Mouse (Mus musculus): ENCODE data around the gene Abca9. TPM values are rescaled to one million over a fixed set of nuclear protein-coding genes. Genes with fewer than 3 reads are reported as not detected.

Gene Abca9
- polyA plus RNA-seq, 1 experiment from 2014 or later = 4.2 TPM

DNA sequence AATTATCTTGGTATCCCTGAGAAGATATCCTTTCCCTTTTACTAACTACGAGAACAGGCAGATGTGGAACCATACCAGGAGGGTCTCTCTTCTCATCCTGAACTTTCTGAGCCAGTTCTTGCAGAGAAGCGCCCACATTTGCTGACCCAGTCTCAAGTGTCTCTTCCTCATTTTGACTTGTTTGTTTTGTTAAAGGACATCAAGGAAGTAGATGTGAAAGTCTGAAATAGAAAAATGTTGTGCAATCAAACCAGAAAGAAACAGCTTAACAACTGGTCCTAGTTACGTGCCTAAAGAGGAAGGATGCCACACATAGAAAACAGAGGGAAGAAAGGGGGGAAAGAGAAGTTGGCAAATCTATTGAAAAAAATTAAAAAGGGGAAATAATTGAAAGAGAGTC, 2.2 kb downstream of the Abca9 start:
- H3K27ac ChIP-seq (replicated peaks in 1 of 2; ENCODE audit: control insufficient read depth in 1 of 2, insufficient read depth in 1 of 2, low read depth in 2 of 2, low read length in 2 of 2) = no peak overlapping the region
- 59% methylated on average over 3 of the region's 3 CpGs for WGBS

DNA sequence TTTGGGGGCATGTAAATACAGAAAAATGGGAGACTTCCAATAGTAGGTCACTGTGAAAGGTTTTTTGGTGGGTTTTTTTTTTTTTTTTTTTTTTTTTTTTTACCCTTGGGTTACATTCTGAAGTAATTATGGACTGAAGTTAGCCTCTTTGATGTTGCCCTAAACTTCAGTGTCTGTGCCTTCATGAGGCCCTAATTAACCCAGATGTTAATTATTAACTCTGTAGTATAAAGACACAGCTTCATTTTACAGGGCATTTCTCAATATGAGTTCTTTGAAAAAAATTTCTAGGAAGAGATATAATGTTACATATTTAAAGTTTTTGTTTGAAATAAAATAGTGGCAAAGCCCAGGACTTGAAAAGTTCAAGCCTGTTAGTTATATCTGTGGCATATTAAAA, 2.6 kb downstream of the Abca9 start:
- H3K4me2 ChIP-seq (ENCODE audit: low read length) = no peak overlapping the region
- no peak overlapping the region for H3K27ac ChIP-seq (replicated peaks in 1 of 2; ENCODE audit: control insufficient read depth in 1 of 2, insufficient read depth in 1 of 2, low read depth in 2 of 2, low read length in 2 of 2)
- no peak overlapping the region for H3K9ac ChIP-seq (ENCODE audit: low read length)
- ATAC-seq (ENCODE audit: insufficient number of reproducible peaks, insufficient read depth, low FRiP score, low read depth) = no peak
- H3K4me1 ChIP-seq (ENCODE audit: control insufficient read depth in 2 of 2, insufficient read depth in 2 of 2, low read length in 2 of 2) = no peaks in the 10 kb centered on the region; a peak in 1 of 4 replicates
- H3K36me3 ChIP-seq (ENCODE audit: control insufficient read depth, insufficient read depth, low read length) = no peaks in the 10 kb centered on the region
- no peak overlapping the region for H3K4me3 ChIP-seq (ENCODE audit: control insufficient read depth in 1 of 2, insufficient read depth in 1 of 2, low read depth in 1 of 2, low read length in 2 of 2)
- no peaks in the 10 kb centered on the region for H3K27me3 ChIP-seq (ENCODE audit: control insufficient read depth, insufficient read depth, low read length)
- H3K9me3 ChIP-seq (ENCODE audit: control insufficient read depth, low read length) = no peaks in the 10 kb centered on the region

More for the DNA sequence above, 2.2 kb downstream of the Abca9 start:
- no peak overlapping the region for H3K4me3 ChIP-seq (ENCODE audit: control insufficient read depth in 1 of 2, insufficient read depth in 1 of 2, low read depth in 1 of 2, low read length in 2 of 2)
- no peaks in the 10 kb centered on the region for H3K36me3 ChIP-seq (ENCODE audit: control insufficient read depth, insufficient read depth, low read length)
- no peak overlapping the region for H3K9ac ChIP-seq (ENCODE audit: low read length)
- no peaks in the 10 kb centered on the region; a peak in 1 of 4 replicates for H3K4me1 ChIP-seq (ENCODE audit: control insufficient read depth in 2 of 2, insufficient read depth in 2 of 2, low read length in 2 of 2)
- H3K9me3 ChIP-seq (ENCODE audit: control insufficient read depth, low read length) = no peaks in the 10 kb centered on the region
- H3K4me2 ChIP-seq (ENCODE audit: low read length) = no peak overlapping the region
- no peak for ATAC-seq (ENCODE audit: insufficient number of reproducible peaks, insufficient read depth, low FRiP score, low read depth)
- no peaks in the 10 kb centered on the region for H3K27me3 ChIP-seq (ENCODE audit: control insufficient read depth, insufficient read depth, low read length)

DNA sequence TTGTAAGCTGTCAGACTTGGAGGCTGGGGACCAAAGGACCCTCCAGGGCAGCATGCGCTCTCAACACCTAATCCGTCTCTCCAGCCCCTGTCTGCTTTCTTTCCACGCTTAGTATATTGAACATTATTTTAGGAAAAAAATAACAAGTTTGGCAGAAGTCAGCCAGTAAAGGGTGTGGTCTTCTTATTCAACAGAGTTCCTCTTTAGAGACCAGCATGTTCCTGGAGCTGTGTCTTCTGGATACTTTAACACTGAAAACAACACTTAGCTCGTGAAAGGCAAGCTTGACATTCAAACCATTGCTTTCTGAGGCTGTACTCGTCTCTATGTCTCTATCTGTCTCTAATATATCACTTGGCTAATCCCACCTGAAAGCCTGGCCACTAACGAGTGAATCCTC, 10.9 kb downstream of the Abca9 start:
- Histone ChIP-seq H3K27ac (replicated peaks in 1 of 2; ENCODE audit: control insufficient read depth in 1 of 2, insufficient read depth in 1 of 2, low read depth in 2 of 2, low read length in 2 of 2) (no peak overlapping the region), H3K4me1 (ENCODE audit: control insufficient read depth in 2 of 2, insufficient read depth in 2 of 2, low read length in 2 of 2) (no peaks in the 10 kb centered on the region), H3K27me3 (ENCODE audit: control insufficient read depth, insufficient read depth, low read length) (no peaks in the 10 kb centered on the region), H3K9ac (ENCODE audit: low read length) (no peak overlapping the region), H3K9me3 (ENCODE audit: control insufficient read depth, low read length) (no peaks in the 10 kb centered on the region), H3K4me2 (ENCODE audit: low read length) (no peak overlapping the region), H3K36me3 (ENCODE audit: control insufficient read depth, insufficient read depth, low read length) (no peaks in the 10 kb centered on the region), H3K4me3 (ENCODE audit: control insufficient read depth in 1 of 2, insufficient read depth in 1 of 2, low read depth in 1 of 2, low read length in 2 of 2) (no peak overlapping the region)
- ATAC-seq (ENCODE audit: insufficient number of reproducible peaks, insufficient read depth, low FRiP score, low read depth) = no peak
- WGBS = 54% methylated on average over 6 of the region's 6 CpGs

DNA sequence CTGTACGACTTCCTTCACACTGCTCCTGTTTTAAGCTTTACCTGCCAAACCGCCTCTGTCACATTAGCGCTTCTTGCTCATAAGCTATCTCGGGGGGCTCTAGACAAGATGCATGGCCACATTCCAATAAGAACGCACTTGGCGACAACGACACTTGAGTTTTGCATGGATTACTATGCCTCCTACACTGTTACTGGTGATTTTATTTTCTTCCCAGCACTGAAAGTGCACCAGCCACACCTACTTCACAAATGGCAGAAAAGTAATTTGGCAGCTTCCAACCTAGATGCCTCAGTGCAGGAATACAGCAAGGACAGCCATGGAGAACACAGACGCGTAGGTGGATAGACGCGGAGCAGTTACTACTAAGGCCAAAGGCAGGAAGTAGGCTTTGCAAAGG, 12.0 kb downstream of the Abca9 start:
- H3K27me3 ChIP-seq (ENCODE audit: control insufficient read depth, insufficient read depth, low read length) = no peaks in the 10 kb centered on the region
- H3K27ac ChIP-seq (replicated peaks in 1 of 2; ENCODE audit: control insufficient read depth in 1 of 2, insufficient read depth in 1 of 2, low read depth in 2 of 2, low read length in 2 of 2) = no peak overlapping the region
- no peaks in the 10 kb centered on the region for H3K36me3 ChIP-seq (ENCODE audit: control insufficient read depth, insufficient read depth, low read length)
- no peaks in the 10 kb centered on the region for H3K4me1 ChIP-seq (ENCODE audit: control insufficient read depth in 2 of 2, insufficient read depth in 2 of 2, low read length in 2 of 2)
- no peak for ATAC-seq (ENCODE audit: insufficient number of reproducible peaks, insufficient read depth, low FRiP score, low read depth)
- H3K4me2 ChIP-seq (ENCODE audit: low read length) = no peak overlapping the region
- H3K4me3 ChIP-seq (ENCODE audit: control insufficient read depth in 1 of 2, insufficient read depth in 1 of 2, low read depth in 1 of 2, low read length in 2 of 2) = no peak overlapping the region
- no peaks in the 10 kb centered on the region for H3K9me3 ChIP-seq (ENCODE audit: control insufficient read depth, low read length)
- WGBS = 90% methylated on average over 11 of the region's 11 CpGs
- H3K9ac ChIP-seq (ENCODE audit: low read length) = no peak overlapping the region

DNA sequence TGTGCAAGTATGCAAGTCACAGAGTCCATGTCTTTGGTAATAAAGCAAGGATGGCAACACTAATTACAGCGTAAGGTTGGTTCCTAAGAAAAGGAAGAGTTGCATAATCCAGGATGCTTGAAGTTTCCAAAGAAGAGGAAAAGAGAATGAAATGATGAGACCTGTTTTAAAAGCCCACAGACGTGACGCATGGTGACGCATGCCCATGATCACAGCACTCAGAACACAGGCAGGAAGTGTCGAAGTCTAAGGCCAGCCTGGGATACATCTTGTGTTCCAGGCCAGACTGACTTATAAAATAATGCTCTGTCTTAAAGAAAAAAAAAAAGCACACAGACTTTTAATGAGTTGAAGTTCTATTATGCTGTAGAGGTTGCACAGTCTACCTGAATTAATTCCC, 20.4 kb downstream of the Abca9 start:
- H3K9me3 ChIP-seq (ENCODE audit: control insufficient read depth, low read length) = no peaks in the 10 kb centered on the region
- no peaks in the 10 kb centered on the region for H3K36me3 ChIP-seq (ENCODE audit: control insufficient read depth, insufficient read depth, low read length)
- no peaks in the 10 kb centered on the region for H3K4me1 ChIP-seq (ENCODE audit: control insufficient read depth in 2 of 2, insufficient read depth in 2 of 2, low read length in 2 of 2)
- no peak overlapping the region for H3K27ac ChIP-seq (replicated peaks in 1 of 2; ENCODE audit: control insufficient read depth in 1 of 2, insufficient read depth in 1 of 2, low read depth in 2 of 2, low read length in 2 of 2)
- WGBS = 88% methylated on average over 5 of the region's 5 CpGs
- H3K4me3 ChIP-seq (ENCODE audit: control insufficient read depth in 1 of 2, insufficient read depth in 1 of 2, low read depth in 1 of 2, low read length in 2 of 2) = no peak overlapping the region
- no peak overlapping the region for H3K9ac ChIP-seq (ENCODE audit: low read length)
- no peak for ATAC-seq (ENCODE audit: insufficient number of reproducible peaks, insufficient read depth, low FRiP score, low read depth)
- no peaks in the 10 kb centered on the region for H3K27me3 ChIP-seq (ENCODE audit: control insufficient read depth, insufficient read depth, low read length)
- H3K4me2 ChIP-seq (ENCODE audit: low read length) = no peak overlapping the region

DNA sequence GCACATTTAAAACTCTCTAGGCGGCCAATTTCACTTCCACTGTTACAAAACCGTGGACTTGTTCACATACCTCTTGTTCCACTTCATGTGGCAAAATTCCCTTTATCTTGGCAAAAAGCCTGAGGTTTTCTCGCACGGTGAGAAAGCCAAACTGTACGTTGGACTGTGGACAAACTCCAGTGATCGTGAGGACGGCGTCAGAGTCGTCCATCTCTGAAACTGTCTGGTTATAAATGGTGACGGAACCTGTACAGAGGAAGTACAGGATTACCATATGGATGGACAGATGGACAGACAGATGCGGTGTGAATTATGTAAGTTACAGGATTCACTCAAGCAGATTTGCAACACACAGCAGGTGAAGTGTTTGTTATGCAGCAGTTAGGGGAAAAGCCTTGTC, 22.6 kb downstream of the Abca9 start:
- ATAC-seq (ENCODE audit: insufficient number of reproducible peaks, insufficient read depth, low FRiP score, low read depth) = no peak
- Histone ChIP-seq H3K36me3 (ENCODE audit: control insufficient read depth, insufficient read depth, low read length) (no peaks in the 10 kb centered on the region), H3K27ac (replicated peaks in 1 of 2; ENCODE audit: control insufficient read depth in 1 of 2, insufficient read depth in 1 of 2, low read depth in 2 of 2, low read length in 2 of 2) (no peak overlapping the region), H3K4me1 (ENCODE audit: control insufficient read depth in 2 of 2, insufficient read depth in 2 of 2, low read length in 2 of 2) (no peaks in the 10 kb centered on the region), H3K9me3 (ENCODE audit: control insufficient read depth, low read length) (no peaks in the 10 kb centered on the region), H3K27me3 (ENCODE audit: control insufficient read depth, insufficient read depth, low read length) (no peaks in the 10 kb centered on the region), H3K4me2 (ENCODE audit: low read length) (no peak overlapping the region), H3K4me3 (ENCODE audit: control insufficient read depth in 1 of 2, insufficient read depth in 1 of 2, low read depth in 1 of 2, low read length in 2 of 2) (no peak overlapping the region), H3K9ac (ENCODE audit: low read length) (no peak overlapping the region)
- 81% methylated on average over 11 of the region's 11 CpGs for WGBS

DNA sequence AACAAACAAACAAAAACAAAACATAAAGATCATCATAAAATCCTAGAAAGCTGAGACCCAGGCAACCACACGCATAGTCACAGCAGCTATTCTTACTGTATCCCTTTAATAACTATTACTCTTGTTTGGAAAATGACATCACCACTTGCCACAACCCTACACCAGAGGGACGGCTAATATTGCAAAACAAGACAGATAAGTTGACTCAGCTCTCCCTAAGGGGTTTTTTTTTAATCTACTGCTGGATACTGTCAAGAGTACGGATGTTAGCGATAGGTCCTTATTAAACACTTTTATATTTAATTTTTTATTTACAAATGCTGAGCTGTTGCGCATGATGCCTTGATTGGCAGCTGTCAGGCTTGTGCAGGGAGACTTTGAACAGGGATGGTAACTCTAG, 37.2 kb downstream of the Abca9 start:
- 61% methylated on average over 5 of the region's 5 CpGs for WGBS
- H3K27ac ChIP-seq (replicated peaks in 1 of 2; ENCODE audit: control insufficient read depth in 1 of 2, insufficient read depth in 1 of 2, low read depth in 2 of 2, low read length in 2 of 2) = no peak overlapping the region
- no peak overlapping the region for H3K4me2 ChIP-seq (ENCODE audit: low read length)
- no peaks in the 10 kb centered on the region for H3K36me3 ChIP-seq (ENCODE audit: control insufficient read depth, insufficient read depth, low read length)
- H3K9ac ChIP-seq (ENCODE audit: low read length) = no peak overlapping the region
- H3K9me3 ChIP-seq (ENCODE audit: control insufficient read depth, low read length) = no peaks in the 10 kb centered on the region
- H3K4me3 ChIP-seq (ENCODE audit: control insufficient read depth in 1 of 2, insufficient read depth in 1 of 2, low read depth in 1 of 2, low read length in 2 of 2) = no peak overlapping the region
- ATAC-seq (ENCODE audit: insufficient number of reproducible peaks, insufficient read depth, low FRiP score, low read depth) = no peak
- no peaks in the 10 kb centered on the region for H3K27me3 ChIP-seq (ENCODE audit: control insufficient read depth, insufficient read depth, low read length)
- H3K4me1 ChIP-seq (ENCODE audit: control insufficient read depth in 2 of 2, insufficient read depth in 2 of 2, low read length in 2 of 2) = 0 out of 4 replicates have a peak, but pooled peaks cover 0 to 2% of the 10 kb centered on the region in 2 experiments

DNA sequence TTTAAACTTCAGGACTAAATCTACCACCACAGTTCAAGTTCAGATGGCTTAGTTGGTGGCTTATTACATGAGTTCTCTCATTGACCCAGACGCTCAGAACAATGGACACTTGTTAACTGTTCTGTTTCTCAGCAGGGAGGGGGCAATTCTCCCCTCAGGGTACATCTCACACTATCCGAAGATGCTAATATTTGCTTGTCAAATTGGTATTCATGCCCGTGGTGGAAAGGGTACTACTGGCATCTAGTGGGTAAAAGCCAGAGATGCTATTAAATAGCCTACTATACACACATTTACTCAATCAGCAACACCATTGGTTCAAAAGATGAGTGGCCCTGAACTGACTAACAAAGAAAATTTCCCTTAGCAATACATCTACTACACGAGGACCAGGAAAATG, 56.9 kb downstream of the Abca9 start:
- no peak overlapping the region for H3K9ac ChIP-seq (ENCODE audit: low read length)
- no peak for ATAC-seq (ENCODE audit: insufficient number of reproducible peaks, insufficient read depth, low FRiP score, low read depth)
- H3K4me1 ChIP-seq (ENCODE audit: control insufficient read depth in 2 of 2, insufficient read depth in 2 of 2, low read length in 2 of 2) = no peaks in the 10 kb centered on the region
- H3K4me3 ChIP-seq (ENCODE audit: control insufficient read depth in 1 of 2, insufficient read depth in 1 of 2, low read depth in 1 of 2, low read length in 2 of 2) = no peak overlapping the region
- H3K9me3 ChIP-seq (ENCODE audit: control insufficient read depth, low read length) = no peaks in the 10 kb centered on the region
- no peaks in the 10 kb centered on the region for H3K27me3 ChIP-seq (ENCODE audit: control insufficient read depth, insufficient read depth, low read length)
- WGBS = 69% methylated on average over 4 of the region's 4 CpGs
- no peak overlapping the region for H3K4me2 ChIP-seq (ENCODE audit: low read length)
- H3K27ac ChIP-seq (replicated peaks in 1 of 2; ENCODE audit: control insufficient read depth in 1 of 2, insufficient read depth in 1 of 2, low read depth in 2 of 2, low read length in 2 of 2) = no peak overlapping the region
- H3K36me3 ChIP-seq (ENCODE audit: control insufficient read depth, insufficient read depth, low read length) = no peaks in the 10 kb centered on the region

Measured in heart, embryonic 14.5 days (tissue).